Mouse (Mus musculus) neural tube, embryonic 10.5 days (tissue): ENCODE data around the gene Eral1.

ENCODE experiments used
- DNase-seq: peaks from one replicate; pipeline ENCODE4 v3.0.0-alpha.2; 2017; ENCODE audit warnings: low spot score; ENCODE audit errors: extremely low spot score

Gene Eral1

GRCm38 (mm10) chr11:78037831-78038752, 42.1 kb downstream of the Eral1 start, which contains the start of gene Flot2:
Gene Flot2, plus strand, starts transcription at chr11:78037931.
- peak; percentile 78 for DNase-seq

DNA sequence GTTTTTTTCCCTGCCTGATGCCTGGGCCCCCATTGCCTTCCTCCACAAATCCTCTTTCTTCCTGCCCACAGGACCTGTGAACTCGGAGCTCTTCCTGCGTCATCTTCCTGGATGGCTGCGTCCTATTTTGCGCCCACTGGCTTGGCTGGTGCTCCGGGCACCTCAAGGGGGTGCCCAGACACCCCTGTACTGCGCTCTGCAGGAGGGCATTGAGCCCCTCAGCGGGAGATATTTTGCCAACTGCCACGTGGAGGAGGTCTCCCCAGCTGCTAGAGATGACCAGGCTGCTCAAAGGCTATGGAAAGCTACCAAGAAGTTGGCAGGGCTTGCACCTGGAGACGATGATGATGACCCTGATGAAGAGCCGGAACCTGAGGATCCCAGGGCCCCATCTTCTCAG, 43.4 kb downstream of the Eral1 start:
- no peak for DNase-seq

GRCm38 (mm10) chr11:78033931-78034617, 46.1 kb downstream of the Eral1 start:
- DNase-seq, result no peak

GRCm38 (mm10) chr11:78032809-78033195, 47.4 kb downstream of the Eral1 start:
- DNase-seq, result no peak

GRCm38 (mm10) chr11:78031947-78032808, 48.0 kb downstream of the Eral1 start, which contains the start of gene Dhrs13:
Gene Dhrs13, plus strand, starts transcription at chr11:78032280.
- peak; percentile 91 for DNase-seq

GRCm38 (mm10) chr11:78031389-78031788, 48.8 kb downstream of the Eral1 start:
- DNase-seq, result no peak

- no peak for DNase-seq
Measured at GRCm38 (mm10) chr11:78030600-78030999, 49.6 kb downstream of the Eral1 start.

DNA sequence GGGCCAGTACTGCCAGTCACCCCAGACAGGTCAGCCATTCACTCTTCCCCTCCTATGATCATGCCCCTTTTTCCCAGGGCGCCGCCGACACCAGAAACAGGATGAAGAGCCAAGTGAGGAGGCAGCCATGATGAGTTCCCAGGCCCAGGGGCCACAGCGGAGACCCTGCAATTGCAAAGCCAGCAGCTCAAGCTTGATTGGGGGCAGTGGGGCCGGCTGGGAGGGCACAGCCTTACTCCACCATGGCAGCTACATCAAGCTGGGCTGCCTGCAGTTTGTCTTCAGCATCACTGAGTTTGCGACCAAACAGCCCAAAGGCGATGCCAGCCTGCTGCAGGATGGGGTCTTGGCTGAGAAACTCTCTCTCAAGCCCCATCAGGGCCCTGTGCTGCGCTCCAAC, 50.9 kb downstream of the Eral1 start:
- no peak for DNase-seq

GRCm38 (mm10) chr11:78023607-78024006, 56.6 kb downstream of the Eral1 start:
- no peak for DNase-seq
